In genomic region chrX:50599780-50600179, GRCm38 (mm10) we compare ENCODE assay signal across 8 mouse cellular contexts.
DNase-seq lines count a peak whose midpoint lies in the region; ATAC-seq and TF ChIP-seq lines count a peak whose summit lies in the region.

No protein-coding gene starts in this region.

- H3K9me3 ChIP-seq in MEL (replicated peaks; ENCODE audit: insufficient read depth, low read length) = no peaks in the 10 kb centered on the region
- H3K9me3 ChIP-seq in forebrain, embryonic 10.5 days = no peaks in the 10 kb centered on the region
- no peaks in the 10 kb centered on the region for H3K9me3 ChIP-seq in hindbrain, embryonic 13.5 days
- H3K9me3 ChIP-seq in liver, embryonic 14.5 days (ENCODE audit: control insufficient read depth, low read length) = no peaks in the 10 kb centered on the region

- TF ChIP-seq EP300 in MEL (IDR thresholded peaks at IDR 0.05; ENCODE audit: low read depth in 1 of 2, low read length in 2 of 2) = no peak
- no peak for TF ChIP-seq EP300 in liver, embryonic 14.5 days (IDR thresholded peaks at IDR 0.05; ENCODE audit: low read depth)

- H3K79me2 ChIP-seq in MEL (ENCODE audit: control insufficient read depth, insufficient read depth, low read length, poor library complexity) = no peaks in the 10 kb centered on the region

- DNase-seq in kidney, adult 18-20 months = peak; percentile 78
- DNase-seq in kidney, adult 2 months = no peak
- DNase-seq in MEL (ENCODE audit: low read depth, low spot score) = no peak
- DNase-seq in forebrain, embryonic 10.5 days (ENCODE audit: extremely low spot score, low spot score) = no peak
- DNase-seq in liver, embryonic 14.5 days (ENCODE audit: low read depth in 3 of 3, low spot score in 3 of 3) = no peak
- peak; percentile 73 for DNase-seq in retina, embryonic 14.5 days (ENCODE audit: low spot score)
- DNase-seq in left cerebral cortex, adult 11 months (ENCODE audit: low spot score) = no peak

- TF ChIP-seq CTCF in kidney, adult 2 months (conservative IDR thresholded peaks at IDR 0.05; ENCODE audit: insufficient read depth, insufficient read length, low read depth, low read length) = no peak
- TF ChIP-seq CTCF in MEL (IDR thresholded peaks at IDR 0.05 in 2 of 3, conservative IDR thresholded peaks at IDR 0.05 in 1 of 3; ENCODE audit: control insufficient read depth in 1 of 3, insufficient read depth in 1 of 3, low read depth in 2 of 3, low read length in 3 of 3, poor library complexity in 1 of 3, severe bottlenecking in 1 of 3) = peak in 1 of 3 experiments; percentile 8; a peak in 1 of 6 replicates
- peak; percentile 24; the same call in 1 of the 2 replicates for TF ChIP-seq CTCF in liver, embryonic 14.5 days (IDR thresholded peaks at IDR 0.05; ENCODE audit: low read depth)

- peak; percentile 5 for TF ChIP-seq RAD21 in MEL (IDR thresholded peaks at IDR 0.05; ENCODE audit: low read depth, low read length)

- no peak overlapping the region for H3K27ac ChIP-seq in kidney, adult 2 months (ENCODE audit: insufficient read depth, low read depth, low read length)
- H3K27ac ChIP-seq in MEL (ENCODE audit: control insufficient read depth, low read depth, low read length) = no peak overlapping the region
- H3K27ac ChIP-seq in forebrain, embryonic 10.5 days = peak overlapping the region; percentile 60; the same call in 1 of the 2 replicates
- peak overlapping the region; percentile 62; the same call in 1 of the 2 replicates for H3K27ac ChIP-seq in hindbrain, embryonic 13.5 days
- no peak overlapping the region for H3K27ac ChIP-seq in liver, embryonic 14.5 days

- H3K4me1 ChIP-seq in kidney, adult 2 months (ENCODE audit: control insufficient read depth, insufficient read depth, low read length) = no peaks in the 10 kb centered on the region
- no peaks in the 10 kb centered on the region for H3K4me1 ChIP-seq in MEL (ENCODE audit: control insufficient read depth in 1 of 2, insufficient read depth in 2 of 2, low read length in 2 of 2)
- no peaks in the 10 kb centered on the region for H3K4me1 ChIP-seq in forebrain, embryonic 10.5 days
- no peaks in the 10 kb centered on the region for H3K4me1 ChIP-seq in hindbrain, embryonic 13.5 days (replicated peaks)
- H3K4me1 ChIP-seq in liver, embryonic 14.5 days (replicated peaks; ENCODE audit: control insufficient read depth in 2 of 2, insufficient read depth in 2 of 2, low read length in 1 of 2) = no peaks in the 10 kb centered on the region

- H3K4me2 ChIP-seq in hindbrain, embryonic 13.5 days = peak overlapping the region; percentile 35; the same call in 1 of the 2 replicates
- peak overlapping the region; percentile 47; the same call in 1 of the 2 replicates for H3K4me2 ChIP-seq in liver, embryonic 14.5 days (ENCODE audit: low read depth)

- ATAC-seq in hindbrain, embryonic 13.5 days (ENCODE audit: low FRiP score) = peak; percentile 65; the same call in 1 of the 2 replicates
- ATAC-seq in liver, embryonic 14.5 days (ENCODE audit: insufficient read depth) = peak; percentile 55; the same call in 1 of the 2 replicates

- WGBS in kidney, adult 2 months = 89% methylated on average over 4 of the region's 4 CpGs
- WGBS in forebrain, embryonic 10.5 days = 68% methylated on average over 4 of the region's 4 CpGs
- WGBS in hindbrain, embryonic 13.5 days = 63% methylated on average over 4 of the region's 4 CpGs
- 51% methylated on average over 4 of the region's 4 CpGs for WGBS in liver, embryonic 14.5 days (ENCODE audit: insufficient replicate concordance)

- no peaks in the 10 kb centered on the region for H3K27me3 ChIP-seq in kidney, adult 2 months (replicated peaks; ENCODE audit: control insufficient read depth, insufficient read depth, low read length)
- no peaks in the 10 kb centered on the region for H3K27me3 ChIP-seq in MEL (ENCODE audit: control insufficient read depth in 1 of 2, insufficient read depth in 2 of 2, low read length in 2 of 2)
- no peaks in the 10 kb centered on the region for H3K27me3 ChIP-seq in forebrain, embryonic 10.5 days (ENCODE audit: poor library complexity, severe bottlenecking)
- no peaks in the 10 kb centered on the region for H3K27me3 ChIP-seq in hindbrain, embryonic 13.5 days
- no peaks in the 10 kb centered on the region for H3K27me3 ChIP-seq in liver, embryonic 14.5 days (ENCODE audit: control insufficient read depth, insufficient read depth, low read length)

- H3K9ac ChIP-seq in MEL (ENCODE audit: control insufficient read depth, low read depth, low read length, poor library complexity, severe bottlenecking) = no peak overlapping the region
- H3K9ac ChIP-seq in hindbrain, embryonic 13.5 days = no peak overlapping the region
- H3K9ac ChIP-seq in liver, embryonic 14.5 days (replicated peaks) = no peak overlapping the region; the same call in 1 of the 2 replicates

- no peak overlapping the region for H3K4me3 ChIP-seq in kidney, adult 2 months (ENCODE audit: insufficient read depth, low read depth, low read length)
- no peak overlapping the region for H3K4me3 ChIP-seq in MEL (ENCODE audit: control insufficient read depth in 1 of 2, insufficient read depth in 1 of 2, low read depth in 2 of 2, low read length in 2 of 2)
- H3K4me3 ChIP-seq in forebrain, embryonic 10.5 days = peak overlapping the region; percentile 29; the same call in 1 of the 2 replicates
- H3K4me3 ChIP-seq in hindbrain, embryonic 13.5 days = peak overlapping the region; percentile 26
- H3K4me3 ChIP-seq in liver, embryonic 14.5 days (ENCODE audit: insufficient read depth in 1 of 2, low read depth in 2 of 2, low read length in 2 of 2) = peak overlapping the region; percentile 8 to 49; a peak in 3 of 4 replicates

- H3K36me3 ChIP-seq in kidney, adult 2 months (ENCODE audit: control insufficient read depth, insufficient read depth, low read length) = no peaks in the 10 kb centered on the region; the same call in 1 of the 2 replicates
- H3K36me3 ChIP-seq in MEL (ENCODE audit: control insufficient read depth in 1 of 2, insufficient read depth in 2 of 2, low read length in 2 of 2) = no peaks in the 10 kb centered on the region
- H3K36me3 ChIP-seq in forebrain, embryonic 10.5 days (replicated peaks) = peaks cover 64% of the 10 kb centered on the region
- peaks cover 26% of the 10 kb centered on the region for H3K36me3 ChIP-seq in hindbrain, embryonic 13.5 days
- no peaks in the 10 kb centered on the region for H3K36me3 ChIP-seq in liver, embryonic 14.5 days (replicated peaks; ENCODE audit: control insufficient read depth, insufficient read depth, low read depth)

- no peak for TF ChIP-seq POLR2A in kidney, adult 2 months (IDR thresholded peaks at IDR 0.05; ENCODE audit: low read depth, low read length)
- TF ChIP-seq POLR2A in MEL (IDR thresholded peaks at IDR 0.05; ENCODE audit: control insufficient read depth in 1 of 2, insufficient read depth in 1 of 2, low read depth in 1 of 2, low read length in 2 of 2, poor library complexity in 1 of 2) = no peak

TF ChIP-seq in MEL, 35 proteins besides CTCF, POLR2A, EP300 and RAD21:
- TF ChIP-seq USF2 (IDR thresholded peaks at IDR 0.05; ENCODE audit: borderline replicate concordance in 1 of 2, insufficient read depth in 1 of 2, low read depth in 1 of 2, low read length in 2 of 2) (no peak), MXI1 (IDR thresholded peaks at IDR 0.05; ENCODE audit: low read depth, low read length) (no peak), ZNF384 (IDR thresholded peaks at IDR 0.05; ENCODE audit: low read depth, low read length) (peak; percentile 51), GATA1 (IDR thresholded peaks at IDR 0.05; ENCODE audit: low read depth, low read length) (no peak), MAX (IDR thresholded peaks at IDR 0.05; ENCODE audit: low read length) (no peak)

Comparison
In these comparisons a context has a peak if more than half of its experiments do, and no peak if none do; other contexts are left out.
1. DNase-seq: peak in kidney, adult 18-20 months (single experiment) and retina, embryonic 14.5 days (single experiment); none in kidney, adult 2 months (single experiment), MEL (single experiment), forebrain, embryonic 10.5 days (single experiment), liver, embryonic 14.5 days (0 of 3) and left cerebral cortex, adult 11 months (single experiment).
2. H3K27ac ChIP-seq: peak in forebrain, embryonic 10.5 days (single experiment) and hindbrain, embryonic 13.5 days (single experiment); none in kidney, adult 2 months (single experiment), MEL (single experiment) and liver, embryonic 14.5 days (single experiment).
3. H3K4me3 ChIP-seq: peak in forebrain, embryonic 10.5 days (single experiment), hindbrain, embryonic 13.5 days (single experiment) and liver, embryonic 14.5 days (2 of 2); none in kidney, adult 2 months (single experiment) and MEL (0 of 2).